Mouse (Mus musculus): ENCODE measurements around the gene Sorcs2.
A peak's percentile ranks its signal among the peaks of the same experiment; 100 is the strongest.

The Sorcs2 gene

DNA sequence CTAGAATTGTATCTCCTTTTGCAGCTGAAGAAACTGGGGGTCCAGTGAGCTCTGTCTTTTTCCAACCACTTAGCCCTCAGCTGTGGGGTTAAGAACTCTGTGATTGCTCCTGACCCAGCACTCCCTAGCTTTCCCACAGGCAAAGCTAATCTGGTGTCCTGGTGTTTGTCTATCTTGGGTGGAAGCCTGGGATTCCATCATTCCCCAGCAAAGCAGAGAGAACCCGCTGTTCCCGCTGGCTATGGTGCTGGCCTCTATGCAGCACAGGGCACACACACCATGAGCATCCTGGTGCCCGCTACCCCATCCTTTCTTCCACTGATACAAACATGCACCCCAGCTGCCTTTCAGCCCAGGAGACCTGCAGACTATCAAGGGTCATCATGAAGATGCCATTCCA, 42.3 kb downstream of the Sorcs2 start:
- DNase-seq: no peak

- no peak for DNase-seq
These were observed 44.3 kb downstream of the Sorcs2 start for GRCm38 (mm10) chr5:36353679-36354078.

DNA sequence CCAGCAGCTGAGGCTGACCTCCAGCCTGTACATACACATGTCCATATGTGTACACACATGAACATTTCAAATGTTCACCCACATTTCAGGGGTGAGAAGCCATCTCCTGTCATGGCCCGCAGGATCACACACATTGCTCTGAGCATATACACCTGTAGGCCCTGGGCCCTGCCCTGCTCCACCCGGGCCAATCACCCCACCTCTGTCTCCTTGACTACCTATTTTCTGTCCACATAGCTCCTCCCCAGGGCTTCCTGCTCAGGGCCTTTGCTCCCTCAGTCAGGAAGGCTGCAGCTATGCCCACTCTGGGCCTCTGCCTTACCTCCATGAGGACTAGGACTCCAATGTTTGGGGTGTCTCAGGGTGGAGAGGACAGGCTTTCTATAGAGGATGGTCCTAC, 44.7 kb downstream of the Sorcs2 start:
- no peak for DNase-seq

- DNase-seq: no peak
These were observed 51.2 kb downstream of the Sorcs2 start for GRCm38 (mm10) chr5:36346698-36347097.

GRCm38 (mm10) chr5:36339283-36339682, 58.7 kb downstream of the Sorcs2 start:
- DNase-seq: no peak

DNA sequence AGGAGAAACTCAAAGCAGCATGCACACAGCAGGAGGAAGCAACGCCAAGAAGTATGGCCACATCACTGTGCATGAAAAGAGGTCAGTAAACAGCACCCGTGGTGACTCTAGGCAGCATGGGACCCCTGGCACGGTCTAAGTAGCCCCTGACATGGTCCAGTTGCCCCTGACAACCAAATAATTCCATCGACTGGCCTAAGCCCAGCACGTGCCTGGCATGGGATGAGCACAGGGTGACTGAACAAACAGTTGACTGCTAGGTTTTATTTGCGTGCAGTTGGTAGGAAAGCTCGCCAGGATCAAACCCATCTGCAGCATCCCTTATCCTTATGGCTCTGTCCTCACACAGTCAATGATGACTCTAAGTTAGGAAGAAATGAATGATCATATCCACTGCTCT, 61.7 kb downstream of the Sorcs2 start:
- no peak for DNase-seq

DNA sequence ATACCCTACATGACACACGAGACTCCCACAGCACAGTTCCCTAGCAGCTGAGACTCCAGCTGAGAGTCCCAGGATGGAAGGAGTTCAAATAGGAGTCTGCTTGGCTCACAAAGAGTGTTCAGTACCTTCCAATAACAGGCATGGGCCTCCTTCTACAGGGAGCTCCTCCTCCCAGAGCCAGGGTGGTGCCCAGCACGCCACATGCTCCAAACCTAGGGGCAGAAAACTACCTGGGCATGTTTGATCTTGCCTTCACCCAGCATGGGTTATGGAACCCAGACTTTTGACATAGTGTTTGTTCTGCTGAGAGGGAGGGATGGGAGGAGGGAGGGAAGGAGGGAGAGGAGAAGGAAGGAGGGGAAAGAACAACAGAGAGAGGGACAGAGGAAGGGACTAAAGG, 62.3 kb downstream of the Sorcs2 start:
- no peak for DNase-seq

- DNase-seq: no peak
These were observed 63.7 kb downstream of the Sorcs2 start for GRCm38 (mm10) chr5:36334227-36334626.

DNA sequence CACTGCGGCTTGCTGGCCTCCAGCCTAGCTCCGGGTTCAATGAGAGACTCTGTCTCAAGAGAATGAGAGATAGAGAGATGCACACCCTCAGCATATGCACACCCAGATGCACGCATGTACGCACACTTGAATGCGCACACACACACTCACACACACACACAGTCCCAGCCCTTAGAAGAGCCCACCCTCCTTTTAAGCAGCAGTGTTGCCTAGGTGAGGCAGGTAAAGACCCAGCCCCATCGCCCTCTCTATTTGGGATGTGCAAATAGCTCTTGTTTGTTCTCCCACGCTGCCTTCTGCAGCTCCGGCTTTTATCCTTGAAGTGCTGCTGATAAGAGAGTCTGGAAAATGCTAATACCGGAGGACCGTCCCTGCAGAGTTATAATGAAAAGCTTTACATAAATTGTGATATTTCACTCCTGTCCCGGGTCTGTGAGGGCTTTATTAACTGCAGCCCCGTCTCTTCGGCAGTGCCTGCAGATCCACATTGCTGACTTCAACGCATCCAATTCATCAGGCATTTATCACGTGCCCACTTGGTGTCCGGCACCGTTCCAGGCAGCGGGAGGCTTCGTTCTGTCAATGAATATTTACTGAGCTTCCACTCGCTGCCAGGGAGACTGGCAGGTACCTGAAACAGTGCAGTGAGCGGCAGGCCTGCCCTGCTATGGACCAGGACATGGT, 67.3 kb downstream of the Sorcs2 start:
- DNase-seq: no peak

GRCm38 (mm10) chr5:36326057-36327010, 71.6 kb downstream of the Sorcs2 start:
- DNase-seq: no peak

GRCm38 (mm10) chr5:36324140-36324572, 73.8 kb downstream of the Sorcs2 start:
- peak; percentile 41 for DNase-seq

GRCm38 (mm10) chr5:36323526-36323925, 74.4 kb downstream of the Sorcs2 start:
- peak; percentile 22 for DNase-seq

DNA sequence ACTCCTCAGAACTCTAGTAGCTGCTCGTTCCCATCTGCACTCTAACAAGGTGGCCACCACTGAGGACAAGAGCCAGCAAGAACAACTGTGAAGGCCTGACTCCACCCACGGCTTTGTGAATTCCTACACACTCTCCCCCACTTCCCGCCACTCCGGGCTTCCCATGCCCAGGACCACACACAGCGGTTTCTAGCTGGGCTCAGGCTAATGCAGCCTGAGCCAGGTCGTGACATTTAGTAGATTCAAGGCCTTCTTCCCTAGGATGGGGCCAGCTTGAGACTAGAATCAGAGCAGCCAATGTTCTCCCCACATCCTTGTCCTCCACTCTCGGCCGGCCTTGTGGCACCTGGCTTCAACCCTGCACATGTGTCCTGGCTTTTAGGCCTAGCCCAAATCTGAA, 76.4 kb downstream of the Sorcs2 start:
- DNase-seq: no peak

GRCm38 (mm10) chr5:36320667-36321066, 77.3 kb downstream of the Sorcs2 start:
- DNase-seq: no peak

GRCm38 (mm10) chr5:36317641-36318368, 80.1 kb downstream of the Sorcs2 start:
- no peak for DNase-seq

- no peak for DNase-seq
These were observed 82.8 kb downstream of the Sorcs2 start for GRCm38 (mm10) chr5:36315106-36315505.

GRCm38 (mm10) chr5:36313353-36314079, 84.4 kb downstream of the Sorcs2 start:
- no peak for DNase-seq

- no peak for DNase-seq
These were observed 85.0 kb downstream of the Sorcs2 start for GRCm38 (mm10) chr5:36312926-36313325.

GRCm38 (mm10) chr5:36304299-36304980, 93.5 kb downstream of the Sorcs2 start:
- DNase-seq: no peak

DNA sequence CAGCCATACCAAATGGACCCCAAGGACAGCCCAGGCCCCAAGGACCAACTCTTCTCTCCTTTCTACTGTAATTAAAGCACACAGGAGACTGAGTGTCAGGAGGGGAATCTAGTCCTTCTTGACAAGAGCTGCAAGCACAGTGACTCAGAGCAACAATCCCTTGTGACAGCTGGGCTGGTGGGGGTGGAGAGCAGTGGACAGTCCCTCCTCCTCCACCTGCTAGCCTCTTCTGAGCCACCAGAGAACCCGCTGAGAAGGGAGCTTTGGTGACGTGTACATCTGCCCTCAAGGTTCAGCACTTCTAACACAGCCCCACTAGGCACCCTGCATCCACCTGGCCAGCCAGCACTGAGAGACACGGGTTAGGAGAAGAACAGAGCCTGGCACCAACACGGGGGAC, 96.8 kb downstream of the Sorcs2 start:
- DNase-seq: peak; percentile 9

GRCm38 (mm10) chr5:36298049-36298448, 99.9 kb downstream of the Sorcs2 start:
- DNase-seq: no peak

GRCm38 (mm10) chr5:36297246-36297645, 100.7 kb downstream of the Sorcs2 start:
- DNase-seq: no peak
